Mouse (Mus musculus) right cerebral cortex, postnatal 4 days (tissue): ENCODE results near the gene Acss2.
"Not testable (repeated sequence)": the region's sequence is repeated elsewhere in the genome, so short reads cannot be mapped to it uniquely, and the experiment has no call there.

Experiments
- DNase-seq: peaks from one replicate; pipeline ENCODE4 v3.0.0-alpha.2; 2022

Acss2 gene

GRCm38 (mm10) chr2:155538463-155539057 is 20.8 kb downstream of the Acss2 start:
- not testable (repeated sequence) for DNase-seq

- DNase-seq: no peak
Measured at GRCm38 (mm10) chr2:155539696-155540095, 21.9 kb downstream of the Acss2 start.

GRCm38 (mm10) chr2:155540822-155541458 is 23.2 kb downstream of the Acss2 start:
- no peak for DNase-seq

- no peak for DNase-seq
Measured at GRCm38 (mm10) chr2:155546955-155547354, 29.2 kb downstream of the Acss2 start.

GRCm38 (mm10) chr2:155552336-155552735 is 34.6 kb downstream of the Acss2 start:
- no peak for DNase-seq

DNA sequence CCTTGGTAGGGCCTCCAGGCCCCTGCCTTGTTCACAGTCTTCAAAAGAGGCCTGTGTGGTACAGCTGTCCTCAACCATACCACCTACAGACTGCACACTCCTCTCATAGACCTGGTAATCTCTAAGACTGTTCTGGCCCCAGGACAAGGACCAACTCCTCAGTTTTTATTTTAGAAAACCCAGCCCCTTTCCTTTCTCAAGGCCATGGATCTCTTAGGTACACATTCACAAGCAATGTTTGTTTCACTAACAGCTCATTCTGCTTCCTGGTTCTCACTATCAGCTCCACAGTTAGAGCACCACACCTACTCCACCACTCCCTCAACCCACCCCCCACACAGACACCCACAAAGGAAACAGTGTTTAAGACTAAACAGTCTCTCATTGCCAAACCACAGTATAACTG is 35.2 kb downstream of the Acss2 start:
- no peak for DNase-seq

DNA sequence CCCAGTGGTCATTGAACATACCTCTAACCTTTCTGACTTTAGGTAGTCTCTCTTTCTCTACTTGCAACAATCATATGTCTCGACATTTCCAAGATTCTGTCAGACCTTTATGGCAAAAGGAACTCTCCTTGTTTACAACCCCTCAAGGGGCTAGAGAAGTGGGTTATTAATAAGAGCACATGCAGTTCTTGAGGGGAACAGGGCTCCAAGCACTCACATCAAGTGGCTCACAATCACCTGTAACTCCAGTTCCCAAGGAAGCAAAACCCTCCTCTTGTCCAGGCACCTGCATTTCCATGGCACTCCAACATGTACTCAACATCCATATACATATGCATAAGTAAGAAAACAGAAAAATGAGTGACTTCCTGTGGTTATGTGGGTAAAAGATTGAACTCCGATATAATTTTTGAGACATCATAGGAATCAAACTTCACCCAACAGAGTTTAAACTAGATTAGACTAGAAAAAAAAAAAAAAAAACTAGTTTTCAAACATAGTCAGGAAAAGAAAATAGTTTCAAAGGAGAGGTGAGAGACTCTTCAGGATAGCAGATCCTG is 36.8 kb downstream of the Acss2 start:
- DNase-seq: no peak

DNA sequence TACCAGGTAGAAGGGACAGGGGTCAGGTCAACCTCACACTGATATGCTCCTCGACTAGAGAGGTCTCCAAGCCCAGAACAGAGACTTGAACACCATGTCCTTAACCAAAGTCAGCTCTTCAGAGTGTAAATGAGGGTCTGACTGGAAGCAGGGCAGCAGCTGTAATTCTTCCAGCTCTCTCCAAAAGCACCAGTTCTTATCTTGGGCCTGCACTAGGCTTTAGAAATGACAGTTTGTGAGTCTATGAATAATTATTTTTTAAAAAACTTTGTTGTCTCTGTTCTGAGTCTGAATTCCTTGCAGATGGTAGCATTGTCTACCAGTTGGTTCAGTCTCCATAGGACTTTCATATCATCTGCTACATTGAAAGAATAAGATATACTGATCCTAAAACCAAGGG is 44.5 kb downstream of the Acss2 start:
- no peak for DNase-seq

DNA sequence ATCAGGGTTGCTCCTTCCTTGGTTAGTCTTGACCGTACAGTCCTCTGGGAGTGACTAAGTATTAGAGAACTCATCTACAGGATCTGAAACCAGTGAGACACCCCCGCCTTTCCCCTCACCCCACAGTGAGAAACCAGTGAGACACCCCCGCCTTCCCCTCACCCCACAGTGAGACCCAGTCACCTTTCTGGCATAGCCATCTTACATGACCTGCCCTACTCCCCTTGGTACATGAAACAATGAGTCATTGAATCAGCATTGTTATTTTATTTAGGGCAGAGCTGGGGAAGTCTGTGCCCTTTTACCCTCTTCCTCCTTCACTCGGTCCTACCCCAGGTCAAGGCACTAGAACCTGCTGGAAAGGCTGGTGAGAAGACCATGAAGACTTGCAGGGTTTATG is 45.2 kb downstream of the Acss2 start:
- no peak for DNase-seq

DNA sequence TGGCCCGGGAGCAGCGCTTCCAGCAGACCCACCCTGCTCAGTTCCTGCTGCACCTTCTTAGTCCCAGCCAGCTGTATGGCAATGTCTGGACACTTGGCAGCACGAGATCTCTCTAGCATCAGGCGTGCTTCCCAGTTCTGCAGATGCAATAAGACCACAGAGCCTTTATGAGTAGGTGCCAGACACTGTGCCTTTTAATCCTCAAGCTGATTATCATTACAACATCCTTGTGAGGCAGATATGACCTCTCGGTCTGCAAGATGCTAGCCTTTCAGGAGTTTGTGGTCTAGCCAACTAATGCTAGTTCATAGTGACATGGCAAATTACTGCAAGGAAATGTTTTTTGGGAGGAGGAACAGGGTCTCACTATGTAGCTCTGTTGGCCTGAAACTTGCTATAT is 50.0 kb downstream of the Acss2 start:
- no peak for DNase-seq

DNA sequence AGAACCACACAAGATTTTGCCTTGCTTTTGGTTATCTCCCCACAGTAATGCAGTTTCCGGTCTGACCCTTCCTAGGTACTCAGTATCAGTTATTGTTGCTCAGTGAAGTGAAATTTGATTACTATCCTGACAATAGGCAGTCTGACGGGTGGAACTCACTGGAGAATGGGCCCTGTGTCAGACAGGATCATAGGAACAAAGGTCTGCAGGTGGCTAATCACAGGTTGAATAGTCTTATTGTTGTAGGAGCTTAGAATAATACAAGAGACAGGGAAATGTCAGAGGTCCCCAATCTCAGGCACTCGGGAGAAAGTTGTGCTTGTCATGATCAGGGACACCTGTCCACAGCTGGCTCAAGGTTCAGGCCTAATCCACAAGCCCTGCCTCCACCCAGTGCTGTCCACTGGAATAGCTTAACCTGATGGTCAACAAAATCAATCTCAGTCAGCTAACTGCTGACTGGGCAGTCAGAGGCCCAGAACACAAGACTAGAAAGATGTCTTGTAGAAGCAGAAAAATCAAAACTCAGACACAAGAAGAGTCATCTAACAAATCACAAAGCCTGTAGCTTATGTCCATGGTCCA is 51.6 kb downstream of the Acss2 start:
- no peak for DNase-seq

- DNase-seq: no peak
Measured at GRCm38 (mm10) chr2:155573001-155573400, 55.3 kb downstream of the Acss2 start.

GRCm38 (mm10) chr2:155573996-155574395 is 56.2 kb downstream of the Acss2 start:
- no peak for DNase-seq

DNA sequence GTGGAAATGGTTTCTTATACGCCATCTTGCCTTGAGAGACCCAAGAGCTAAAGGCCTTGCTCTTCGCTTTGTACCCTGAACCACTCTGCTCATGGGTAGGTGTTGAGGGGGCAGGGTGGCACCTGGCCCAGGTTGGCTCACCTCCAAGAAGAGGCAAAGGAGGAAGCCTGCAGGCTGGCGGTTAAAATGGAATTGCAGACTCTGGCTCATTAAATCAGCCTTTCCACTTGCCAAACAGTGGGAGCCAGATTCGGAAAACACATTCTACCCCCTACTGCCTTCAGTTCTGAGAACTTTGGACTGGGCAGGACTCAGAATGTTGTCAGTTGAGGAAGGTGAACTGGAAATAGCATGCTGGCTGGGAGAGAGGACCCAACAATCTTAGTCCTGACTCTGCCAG is 57.0 kb downstream of the Acss2 start:
- no peak for DNase-seq

- no peak for DNase-seq
Measured at GRCm38 (mm10) chr2:155576656-155577055, 58.9 kb downstream of the Acss2 start.

- DNase-seq: no peak
Measured at GRCm38 (mm10) chr2:155580331-155580730, 62.6 kb downstream of the Acss2 start.

DNA sequence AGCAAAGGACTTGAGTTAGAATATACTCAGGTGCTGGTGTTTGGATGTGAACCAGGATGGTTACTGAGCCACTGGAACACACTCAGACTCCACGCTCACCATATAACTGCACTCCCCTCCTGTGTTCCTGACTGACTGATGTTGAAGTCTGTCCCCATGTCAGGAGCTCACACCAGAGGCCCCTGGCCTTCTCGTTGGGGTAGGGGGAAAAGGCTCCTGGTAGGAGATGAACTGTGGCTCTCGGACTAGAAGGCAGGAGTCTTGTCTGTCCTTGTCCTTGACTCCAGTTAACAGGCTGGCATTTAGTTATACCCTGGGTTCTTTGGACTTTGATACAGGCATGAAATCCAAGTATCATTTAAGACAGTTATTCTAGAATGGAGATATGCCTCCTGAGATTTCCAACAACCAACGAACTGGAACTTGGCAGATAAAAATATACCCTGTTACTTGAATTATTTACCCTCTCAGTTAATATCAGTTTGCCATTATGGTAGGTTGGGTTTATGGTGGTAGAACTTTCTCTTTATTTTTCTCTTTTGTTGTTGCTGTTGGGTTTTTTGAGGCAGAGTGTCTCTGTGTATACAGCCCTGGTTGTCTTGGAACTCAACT is 64.7 kb downstream of the Acss2 start:
- no peak for DNase-seq

- no peak for DNase-seq
Measured at GRCm38 (mm10) chr2:155582996-155583395, 65.2 kb downstream of the Acss2 start.

DNA sequence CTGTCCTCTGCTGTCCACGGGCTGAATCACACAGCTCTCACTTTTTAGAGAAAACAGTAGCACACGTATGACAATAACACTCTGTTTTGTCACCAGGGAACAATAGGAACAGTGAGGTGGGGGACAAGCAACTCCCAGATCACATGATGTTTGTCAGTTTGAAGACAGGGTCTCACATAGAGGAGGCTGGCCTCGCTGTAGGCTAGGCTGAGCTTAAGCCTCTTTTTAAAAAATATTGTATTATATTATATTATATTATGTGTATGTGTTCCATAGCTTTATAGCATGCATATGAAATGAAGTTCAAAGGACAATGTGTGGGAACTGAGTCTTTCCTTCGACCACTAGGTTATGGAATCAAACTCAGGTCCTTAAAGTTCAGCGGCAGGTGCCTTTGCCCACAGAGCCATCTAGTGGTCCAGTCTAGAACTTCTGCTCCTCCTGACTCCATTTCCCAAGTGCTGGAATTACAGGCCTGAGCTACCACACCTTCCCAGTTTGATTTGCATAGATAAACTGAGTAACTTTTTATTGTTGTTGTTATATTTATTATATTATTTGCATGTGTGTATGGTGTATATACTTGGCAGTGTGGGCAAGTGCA is 66.3 kb downstream of the Acss2 start:
- DNase-seq: peak; percentile 50

- no peak for DNase-seq
Measured at GRCm38 (mm10) chr2:155585082-155585481, 67.3 kb downstream of the Acss2 start.

DNA sequence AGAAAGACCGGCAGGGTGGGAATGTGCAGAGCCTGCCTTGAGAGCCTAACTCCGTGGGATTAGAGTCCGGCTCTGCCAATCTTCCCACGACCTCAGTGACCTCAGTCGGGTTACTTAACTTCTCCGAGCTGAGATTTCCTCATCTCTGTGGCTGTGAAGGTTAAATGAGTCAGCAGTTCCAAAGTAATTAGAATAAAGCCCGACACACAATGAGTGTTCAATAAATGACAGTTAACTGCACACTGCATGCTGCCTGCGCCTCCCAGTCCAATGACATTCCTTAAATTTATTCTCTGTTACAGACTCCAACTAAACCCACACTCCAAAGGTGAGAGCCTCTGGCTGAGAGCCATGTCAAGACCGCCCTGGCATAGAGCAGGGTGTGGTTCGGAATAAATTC is 67.7 kb downstream of the Acss2 start:
- no peak for DNase-seq

- no peak for DNase-seq
Measured at GRCm38 (mm10) chr2:155588136-155588535, 70.4 kb downstream of the Acss2 start.

DNA sequence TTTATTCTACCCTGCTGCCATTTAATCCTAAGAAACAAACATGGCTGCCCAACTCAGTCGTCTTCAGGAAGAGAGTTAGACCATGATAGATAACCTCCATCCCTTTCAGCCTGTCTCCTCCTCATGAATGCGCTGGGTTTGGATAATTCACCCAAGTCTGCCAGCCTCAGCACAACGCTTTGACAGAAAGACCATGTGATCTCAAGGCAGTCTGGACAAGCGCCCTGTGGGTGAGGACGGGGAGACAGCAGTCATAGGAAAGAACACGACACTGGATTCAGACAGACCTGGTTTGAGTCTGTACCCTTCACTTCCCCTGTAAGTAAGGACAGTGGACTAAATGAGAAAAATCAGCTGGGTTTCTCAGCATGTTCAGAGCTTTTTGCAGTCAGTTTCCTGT is 71.8 kb downstream of the Acss2 start:
- DNase-seq: no peak
